Mouse (Mus musculus) layer of hippocampus, adult 8-10 months (tissue): ENCODE measurements around the gene Gimap4. TPM values are rescaled to one million over a fixed set of nuclear protein-coding genes. Genes with fewer than 3 reads are reported as not detected.
"Not testable (repeated sequence)": the region's sequence is repeated elsewhere in the genome, so short reads cannot be mapped to it uniquely, and the experiment has no call there.

Experiments
- DNase-seq, 2 experiments: peaks; one replicate each; pipeline ENCODE4 v3.0.0; 2022; ENCODE audit warnings: low spot score in 2 of 2
- total RNA-seq, 4 experiments: library from RNA; stranded (reverse); gene quantifications; 2 replicates each; pipeline ENCODE4 v1.2.4; 2022

Gene Gimap4
- total RNA-seq, 4 experiments from 2014 or later = 0.31 to 0.48 TPM; not detected in 2

DNA sequence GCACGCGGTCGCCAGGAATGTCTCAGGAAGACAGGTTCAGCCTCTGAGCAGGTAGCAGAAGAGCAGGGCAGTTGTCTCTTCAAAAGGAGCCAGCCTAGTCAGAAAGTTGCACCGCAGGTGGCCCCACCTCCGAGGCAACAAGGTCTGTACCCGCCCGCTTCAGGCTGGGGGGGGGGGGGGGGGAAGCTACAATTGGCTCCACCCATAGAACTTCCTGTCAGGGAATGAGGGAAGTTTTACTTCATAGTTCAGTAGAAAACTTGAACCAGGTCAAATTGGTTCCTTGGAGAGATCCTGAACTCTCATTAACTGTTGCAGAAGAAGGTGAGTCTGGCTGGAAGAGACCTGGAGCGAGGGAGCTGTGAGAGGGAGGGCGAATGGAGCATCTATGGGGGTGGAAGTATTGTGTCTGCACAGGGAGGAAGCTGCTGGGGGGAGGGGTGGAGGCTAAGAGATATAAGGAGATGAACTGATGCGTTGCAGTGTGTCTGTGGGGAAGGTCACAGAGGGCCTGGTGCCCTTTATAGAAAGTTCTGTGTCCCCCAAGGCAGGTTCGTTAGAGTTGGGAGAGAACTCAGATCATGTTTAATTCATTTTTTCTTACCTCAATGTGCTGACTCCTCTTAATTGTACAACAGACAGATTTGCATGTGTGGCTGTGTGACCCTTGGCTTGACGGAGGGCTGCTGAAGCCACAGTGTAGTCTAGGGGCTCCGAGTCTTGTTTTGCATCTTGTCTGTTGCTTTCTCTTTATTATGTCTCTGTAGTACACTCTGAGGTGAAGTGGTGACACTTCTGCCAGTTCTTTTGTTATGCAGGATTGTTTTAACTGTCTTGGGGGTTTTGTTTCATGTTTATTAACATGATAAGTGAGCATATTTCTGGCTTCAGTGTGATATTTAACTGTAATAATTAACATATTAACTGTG lies 8.2 kb upstream of the Gimap4 start, which contains the start of gene Gimap9:
TSS of gene Gimap9 (plus strand) at position 199 of the 929 bp plus-strand sequence.
- DNase-seq = no peak

DNA sequence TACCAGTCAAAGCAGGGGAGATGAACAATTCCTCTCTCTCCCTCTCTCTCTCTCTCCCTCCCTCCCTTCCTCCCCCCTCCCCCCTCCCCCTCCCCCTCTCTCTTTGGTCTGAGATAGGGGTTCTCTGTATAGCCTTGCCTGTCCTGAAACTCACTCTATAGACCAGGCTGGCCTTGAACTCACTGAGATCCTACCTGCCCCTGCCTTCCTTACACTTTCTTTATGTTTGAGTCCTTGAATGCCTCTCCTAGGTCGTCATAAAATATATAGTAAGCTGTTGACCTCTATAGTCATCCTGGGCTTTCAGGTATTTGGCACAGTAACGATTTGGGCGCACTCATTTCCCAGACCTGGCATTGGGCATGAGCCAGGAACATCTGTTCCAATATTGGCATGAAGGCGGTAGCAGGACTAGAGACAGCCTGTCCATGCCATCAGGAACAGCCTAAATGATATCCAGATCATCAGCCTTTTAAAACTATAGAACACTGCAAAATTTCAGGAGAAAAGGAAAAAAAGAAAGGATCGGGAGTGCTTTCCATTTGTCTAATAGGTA lies 7.4 kb upstream of the Gimap4 start:
- DNase-seq = no peak

DNA sequence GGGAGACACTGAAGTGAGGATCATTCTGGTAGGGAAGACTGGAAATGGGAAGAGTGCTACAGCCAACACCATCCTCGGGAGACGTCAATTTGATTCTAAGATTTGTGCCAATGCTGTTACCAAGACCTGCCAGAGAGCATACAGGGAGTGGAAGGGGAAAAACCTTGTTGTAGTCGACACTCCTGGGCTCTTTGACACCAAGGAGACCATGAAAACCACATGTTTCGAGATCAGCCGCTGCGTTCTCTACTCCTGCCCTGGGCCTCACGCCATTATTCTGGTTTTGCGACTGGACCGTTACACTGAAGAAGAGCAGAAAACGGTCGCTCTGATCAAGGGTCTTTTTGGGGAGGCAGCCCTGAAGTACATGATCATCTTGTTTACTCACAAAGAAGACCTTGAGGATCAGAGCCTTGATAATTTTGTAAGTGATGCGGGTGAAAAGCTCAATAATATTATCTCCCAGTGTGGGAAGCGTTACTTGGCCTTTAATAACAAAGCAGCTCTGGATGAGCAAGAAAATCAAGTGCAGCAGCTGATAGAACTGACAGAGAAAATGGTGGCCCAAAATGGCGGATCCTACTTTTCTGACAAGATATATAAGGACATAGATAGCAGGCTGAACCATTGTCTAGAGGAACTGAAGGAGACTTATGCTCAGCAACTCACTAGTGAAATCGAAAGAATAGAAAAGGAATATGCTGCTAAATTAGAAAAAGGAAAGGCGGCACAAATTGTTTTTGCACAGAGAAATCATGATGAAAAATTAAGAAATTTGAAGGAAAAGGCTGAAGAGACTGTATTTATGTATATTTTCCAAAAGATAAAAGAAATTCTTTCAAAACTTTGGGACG lies 6.6 kb upstream of the Gimap4 start:
- no peak for DNase-seq

DNA sequence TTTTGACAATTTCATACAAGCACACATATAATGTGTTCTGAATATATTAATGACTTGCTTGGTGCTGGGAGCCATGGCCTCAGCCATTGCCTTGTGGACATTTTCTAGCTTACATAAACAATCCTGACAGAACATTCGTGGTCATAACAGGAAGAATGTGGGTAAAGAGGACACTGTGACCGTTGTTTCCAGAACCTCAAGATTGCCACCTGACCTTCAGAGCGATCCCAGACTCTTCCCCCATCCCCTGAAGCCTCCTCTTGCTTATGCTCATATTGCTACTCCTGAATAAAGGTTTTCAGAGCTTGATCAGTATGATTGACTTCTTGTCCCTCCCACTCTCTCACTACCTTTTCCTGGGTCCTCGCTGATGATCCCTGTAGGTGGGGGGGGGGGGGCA lies 6.0 kb upstream of the Gimap4 start:
- DNase-seq = no peak

DNA sequence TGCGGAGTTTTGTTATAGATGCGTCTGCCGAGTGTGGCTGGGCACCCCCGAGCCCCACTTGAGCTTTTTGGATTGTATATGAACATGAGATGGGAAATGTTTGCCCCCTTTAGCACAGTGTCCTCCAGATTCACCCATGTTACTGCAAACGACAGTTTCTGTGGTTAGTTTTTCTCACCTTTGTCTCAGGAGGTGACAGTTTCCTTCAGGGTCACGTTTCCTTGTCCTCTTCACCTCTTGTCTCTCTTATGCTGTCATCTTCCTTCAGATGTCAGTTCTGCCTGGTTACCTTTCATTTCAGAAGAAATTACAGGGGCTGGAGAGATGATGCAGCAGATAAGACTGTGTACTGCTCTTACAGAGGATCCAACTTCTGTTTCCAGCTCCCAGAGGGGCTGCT lies 4.6 kb upstream of the Gimap4 start:
- DNase-seq = no peak

DNA sequence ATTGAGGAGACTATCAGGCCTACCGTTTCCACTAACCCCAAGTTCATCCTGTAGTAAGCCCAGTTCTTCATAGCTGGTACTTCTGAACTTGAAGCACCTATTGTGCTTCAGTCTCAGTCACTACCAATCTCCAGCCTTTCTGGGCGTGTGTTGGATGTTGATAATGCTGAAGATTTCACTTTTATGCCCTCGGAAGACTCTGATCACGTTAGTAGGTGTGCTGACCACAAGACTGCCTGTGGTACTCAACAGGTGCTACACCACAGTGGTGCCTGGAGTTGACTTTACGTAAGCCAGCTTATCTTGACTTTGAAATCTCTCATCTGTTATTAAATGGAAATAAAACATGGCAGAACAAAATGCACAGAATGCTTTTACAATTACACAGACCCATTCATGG lies 3.9 kb upstream of the Gimap4 start:
- no peak for DNase-seq

DNA sequence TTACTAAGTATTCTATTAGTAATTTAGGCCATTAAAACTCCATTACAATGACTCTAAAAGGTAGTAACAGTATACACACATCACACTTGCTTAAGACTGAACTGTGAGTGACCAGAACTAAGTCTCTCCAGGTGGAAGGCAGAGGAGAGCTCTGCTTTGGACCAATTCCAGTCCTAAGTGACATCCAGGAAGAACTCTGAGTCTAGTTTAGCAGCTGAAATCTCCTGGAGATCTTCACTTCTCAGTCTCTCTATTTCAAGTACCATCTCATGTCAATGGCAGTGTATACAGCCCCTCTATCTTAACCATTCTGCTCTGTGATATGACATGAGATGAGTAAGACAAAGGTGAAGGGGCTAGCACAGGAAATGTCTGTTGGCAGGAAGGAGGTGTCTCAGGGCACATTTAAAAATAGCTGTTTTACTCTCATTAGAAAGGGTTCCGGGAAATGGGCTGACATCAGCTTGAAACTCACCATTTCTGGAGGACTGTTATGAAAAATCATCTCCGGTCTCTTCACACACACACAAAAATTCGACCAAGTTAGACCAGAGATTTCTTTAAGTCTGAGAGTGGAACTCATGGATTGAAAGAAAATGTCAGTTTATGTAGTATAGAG lies 2.8 kb upstream of the Gimap4 start:
- DNase-seq = no peak

DNA sequence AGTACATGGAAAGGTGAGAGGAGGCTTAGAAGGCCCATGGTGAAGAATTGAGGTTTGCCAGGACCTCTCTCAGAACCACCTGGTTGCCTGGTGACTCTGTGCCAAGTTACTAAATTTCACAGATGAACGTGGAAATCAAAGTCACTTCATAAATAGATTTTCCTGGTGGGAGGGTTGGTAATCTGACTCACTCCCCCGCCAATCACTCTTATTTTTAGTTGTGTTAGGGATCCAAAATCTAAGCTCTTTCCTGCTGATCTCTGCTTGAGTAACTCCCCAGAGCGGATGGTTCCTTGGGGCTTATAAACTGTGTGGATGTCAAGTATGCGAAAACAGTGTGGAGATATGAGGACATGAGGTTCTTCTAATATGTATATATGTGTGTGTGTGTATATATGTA lies 2.1 kb upstream of the Gimap4 start:
- no peak for DNase-seq

DNA sequence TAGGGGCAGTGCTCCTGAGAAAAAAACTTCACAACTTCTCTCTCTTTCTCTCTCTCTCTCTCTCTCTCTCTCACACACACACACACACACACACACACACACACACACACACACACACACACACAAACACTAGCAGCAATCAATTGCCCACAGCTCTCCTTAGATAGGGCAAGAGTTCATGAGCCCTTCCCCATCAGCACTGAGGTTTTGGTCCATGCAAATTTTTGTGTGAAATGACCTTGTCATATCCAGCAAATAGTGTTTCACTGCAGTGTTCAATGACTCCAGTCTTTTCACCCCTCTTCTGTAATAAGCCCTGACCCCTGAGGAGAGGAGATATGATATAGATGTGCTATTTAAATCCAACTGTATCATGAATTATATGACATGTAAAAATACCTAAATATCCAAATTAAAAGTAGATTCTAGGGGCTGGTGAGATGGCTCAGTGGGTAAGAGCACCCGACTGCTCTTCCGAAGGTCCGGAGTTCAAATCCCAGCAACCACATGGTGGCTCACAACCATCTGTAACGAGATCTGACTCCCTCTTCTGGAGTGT lies 1.0 kb upstream of the Gimap4 start:
- DNase-seq = not testable (repeated sequence)

DNA sequence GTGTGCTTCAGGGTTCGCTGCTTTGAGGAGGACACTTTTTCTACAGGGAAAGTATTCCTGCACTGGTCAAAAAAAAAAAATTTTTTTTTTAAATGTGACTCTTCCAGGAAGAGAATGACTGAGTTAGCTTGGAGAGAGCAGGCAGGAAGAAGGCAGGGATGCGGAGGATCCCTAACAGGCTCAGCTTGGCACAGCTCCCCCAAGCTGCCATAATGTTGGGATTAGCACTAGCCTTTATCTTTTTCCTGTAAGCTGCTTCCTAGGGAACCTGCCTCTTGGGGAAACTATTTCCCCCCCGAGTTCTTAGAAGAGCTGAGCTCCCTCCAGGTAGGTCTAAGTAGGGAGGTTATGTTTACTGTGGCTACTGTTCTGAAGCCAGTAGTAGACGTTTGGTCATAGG lies 457 bp downstream of the Gimap4 start:
- no peak for DNase-seq

DNA sequence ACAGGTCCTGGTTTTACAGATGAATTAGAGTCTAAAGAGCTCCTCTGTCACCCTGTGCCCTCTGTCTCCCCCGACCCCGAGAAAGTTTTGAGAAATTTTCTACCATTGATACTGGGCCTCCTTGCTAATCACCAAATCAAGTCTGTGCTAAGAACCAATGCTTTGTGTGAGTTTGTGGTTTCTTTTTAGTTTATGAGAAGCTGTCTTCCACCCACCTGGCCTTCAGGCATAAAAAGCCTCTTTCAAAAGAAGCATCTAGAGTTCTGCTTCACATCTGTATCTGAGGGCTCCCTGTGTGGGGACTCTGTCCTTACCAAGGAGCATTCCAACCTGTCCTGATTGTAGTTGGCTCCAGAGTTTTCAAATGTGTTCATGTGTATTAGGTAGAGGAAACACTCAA lies 902 bp downstream of the Gimap4 start:
- no peak for DNase-seq

DNA sequence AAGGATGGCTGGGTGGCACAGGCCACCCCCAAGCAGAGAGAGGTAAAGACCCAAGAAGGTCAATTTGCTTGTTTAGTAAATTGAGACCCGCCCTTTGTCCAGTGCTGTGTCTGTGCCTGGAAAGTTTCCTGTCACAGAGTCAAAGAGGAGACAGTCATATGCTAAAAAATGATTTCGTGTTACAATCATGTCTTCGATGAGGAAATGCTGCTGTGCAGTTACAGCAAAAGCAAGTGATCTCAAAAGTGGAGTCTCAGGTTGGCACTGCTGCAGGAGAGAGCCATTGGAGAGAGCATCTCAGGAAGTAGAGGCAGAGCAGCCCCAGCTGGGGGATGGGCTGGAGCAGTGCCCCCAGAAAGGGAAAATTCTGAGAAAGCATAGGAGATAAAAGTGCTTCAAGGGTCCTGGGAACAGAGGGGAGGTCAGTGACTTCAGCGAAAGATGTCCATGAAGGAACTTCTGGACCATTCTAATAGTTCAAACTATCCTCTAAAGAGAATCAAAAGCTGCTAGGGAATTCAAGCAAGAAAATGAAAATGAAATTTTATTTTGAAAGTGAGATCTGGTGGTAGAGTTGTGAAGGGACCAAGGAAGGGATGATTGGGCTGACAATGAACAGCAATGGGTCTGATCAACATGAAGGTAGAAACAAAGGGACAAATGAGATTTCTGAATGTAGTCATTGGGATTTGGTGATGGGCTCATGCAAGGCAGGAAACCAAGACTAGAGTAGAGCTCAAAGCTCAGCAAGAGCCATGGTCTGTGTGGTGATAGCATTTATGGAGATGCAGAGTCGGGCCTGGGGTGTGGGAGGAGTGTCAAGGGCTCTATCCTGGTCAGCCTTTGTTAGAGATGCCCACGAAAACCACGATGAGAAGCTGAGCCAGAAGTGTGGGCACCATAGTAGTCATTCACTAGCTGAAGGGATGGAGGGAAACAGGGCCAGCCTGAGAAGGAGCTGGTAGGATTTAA lies 1.6 kb downstream of the Gimap4 start:
- DNase-seq = no peak

DNA sequence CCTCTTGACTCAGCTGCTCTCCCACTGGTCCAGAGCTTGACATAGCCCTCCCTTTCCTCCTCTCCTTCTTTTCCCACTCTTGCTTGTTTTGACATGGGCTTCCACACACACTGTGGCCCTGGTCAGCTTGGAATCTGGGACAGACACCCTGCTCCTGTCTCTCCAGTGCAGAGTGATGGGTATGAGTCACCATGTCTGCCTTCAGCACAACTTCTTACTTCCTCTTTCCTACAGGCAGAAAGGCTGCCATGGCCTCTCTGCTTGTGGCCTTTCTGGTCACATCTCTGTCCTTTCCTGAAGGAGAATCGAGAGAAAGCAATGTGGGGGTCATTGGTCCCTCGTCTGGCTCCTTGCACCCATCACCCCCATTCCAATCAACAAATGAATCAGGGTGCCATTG lies 2.7 kb downstream of the Gimap4 start:
- DNase-seq = no peak

DNA sequence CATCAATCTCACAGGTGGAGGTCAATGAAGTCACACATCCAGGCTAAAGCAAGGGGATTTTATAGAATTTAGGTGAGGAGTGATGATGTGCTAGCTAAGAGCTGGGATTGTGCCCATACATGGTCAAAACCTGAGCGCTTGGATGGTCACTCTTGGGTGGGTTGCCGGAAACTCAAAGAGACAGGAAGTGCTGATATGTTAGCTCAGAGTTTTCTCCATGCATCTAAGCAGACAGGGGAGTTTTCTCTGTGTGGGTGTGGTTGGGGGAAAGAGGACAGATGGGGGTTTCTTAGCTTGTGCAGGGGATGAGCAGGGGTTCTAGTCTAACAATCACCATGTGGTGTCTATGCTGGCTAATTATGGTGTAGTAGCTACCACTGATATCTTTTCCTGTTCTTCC lies 5.0 kb downstream of the Gimap4 start:
- DNase-seq = no peak

DNA sequence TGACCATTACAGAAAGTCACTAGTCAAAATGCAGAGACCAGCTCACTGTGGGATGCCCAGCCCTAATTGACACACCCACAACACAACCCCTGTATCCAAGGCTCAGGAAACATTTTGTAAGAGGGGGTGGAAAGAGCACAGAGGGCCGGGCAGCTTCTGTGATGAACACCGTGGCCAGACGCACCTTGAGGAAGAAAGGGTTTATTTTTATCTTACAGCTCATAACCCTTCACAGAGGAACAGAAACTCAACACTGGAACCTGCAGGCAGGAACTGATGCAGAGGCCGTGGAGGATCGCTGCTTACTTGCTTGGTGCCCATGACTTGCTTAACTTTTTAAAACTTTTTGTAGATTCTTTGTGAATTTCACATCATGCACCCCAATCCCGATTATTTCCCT lies 8.6 kb downstream of the Gimap4 start:
- no peak for DNase-seq

DNA sequence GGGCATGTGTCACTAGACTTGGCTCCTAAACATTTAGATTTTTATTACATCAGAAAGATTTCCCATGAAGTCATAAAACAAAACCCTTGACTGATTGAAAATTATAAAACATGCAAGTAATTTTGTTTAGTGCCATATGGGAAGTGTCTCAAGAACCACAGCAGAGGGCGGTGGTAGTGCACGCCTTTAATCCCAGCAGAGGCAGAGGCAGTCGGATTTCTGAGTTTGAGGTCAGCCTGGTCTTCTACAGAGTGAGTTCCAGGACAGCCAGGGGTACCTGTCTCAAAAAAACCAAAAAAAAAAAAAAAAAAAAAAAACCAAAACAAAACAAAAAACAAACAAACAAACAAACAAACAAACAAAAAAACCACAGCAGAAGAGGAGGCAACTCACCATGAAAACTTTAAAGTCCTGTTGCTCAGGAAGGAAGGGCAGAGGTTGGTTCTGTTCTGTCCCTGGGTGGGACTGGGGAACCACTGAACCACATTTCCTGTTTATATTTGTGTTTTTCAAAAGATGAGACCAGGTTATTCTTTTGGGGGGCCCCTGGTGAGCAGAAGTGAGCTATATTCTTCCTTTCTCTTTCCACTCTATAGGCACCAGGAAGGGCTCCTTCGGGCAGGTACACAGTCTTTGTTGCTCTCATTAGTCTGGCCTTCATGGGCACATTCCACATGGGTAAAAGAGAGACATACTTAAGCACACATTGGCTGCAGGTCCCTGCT lies 12.6 kb downstream of the Gimap4 start:
- DNase-seq = no peak

DNA sequence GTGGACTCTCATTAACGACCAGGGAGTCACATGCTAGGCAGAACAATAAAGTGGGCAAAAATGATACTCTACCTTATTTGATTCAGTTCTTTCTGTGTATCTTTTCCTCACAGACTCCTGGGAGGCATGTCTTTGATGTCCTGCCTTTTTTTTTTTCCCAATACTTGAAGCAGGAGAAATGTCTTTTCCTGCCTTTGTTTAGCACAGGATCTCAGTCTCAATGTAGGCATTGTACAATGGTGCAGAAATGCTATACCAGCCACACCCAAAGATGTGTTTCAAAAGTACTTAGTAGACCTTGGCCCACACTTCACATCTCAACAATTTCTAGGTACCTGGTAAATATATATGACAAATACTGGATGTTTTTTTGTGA lies 13.2 kb downstream of the Gimap4 start:
- DNase-seq = no peak

DNA sequence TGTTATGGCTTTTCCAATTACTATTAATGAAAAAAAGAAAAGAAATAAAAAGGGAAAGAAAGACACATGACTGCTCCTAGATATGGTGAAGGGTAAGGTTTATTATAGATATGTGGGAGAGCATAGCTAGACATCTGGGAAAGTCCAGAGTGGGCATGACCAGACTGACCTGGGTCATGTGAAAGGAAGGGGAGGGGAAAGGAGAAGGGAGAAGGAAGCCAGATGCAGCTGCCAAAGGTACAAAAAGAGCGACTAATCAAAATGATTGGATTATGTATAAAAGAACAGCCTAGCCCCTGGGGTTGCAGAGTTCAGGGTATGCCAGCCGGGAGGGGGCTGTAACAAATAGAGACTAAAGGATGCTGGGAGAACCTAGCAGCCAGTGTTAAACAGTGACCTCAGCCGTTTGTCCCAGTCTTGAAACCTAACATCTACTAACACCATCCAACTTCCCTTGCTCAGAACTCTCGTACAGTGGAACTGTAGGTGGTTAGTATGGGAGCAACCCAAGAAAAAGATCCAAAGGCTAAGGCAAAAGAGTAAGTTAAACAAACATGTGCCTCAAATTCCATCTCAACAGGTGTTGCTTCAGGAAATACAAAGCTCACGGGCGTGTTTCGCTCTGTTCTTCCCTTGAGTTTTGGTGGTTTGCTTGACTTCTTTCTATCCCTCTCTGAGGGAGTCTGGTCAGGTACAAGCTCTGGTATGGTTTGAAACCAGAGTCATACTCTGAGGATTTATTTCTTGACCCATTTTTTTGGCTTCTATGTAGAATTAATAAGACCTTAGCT lies 13.9 kb downstream of the Gimap4 start:
- DNase-seq = no peak

DNA sequence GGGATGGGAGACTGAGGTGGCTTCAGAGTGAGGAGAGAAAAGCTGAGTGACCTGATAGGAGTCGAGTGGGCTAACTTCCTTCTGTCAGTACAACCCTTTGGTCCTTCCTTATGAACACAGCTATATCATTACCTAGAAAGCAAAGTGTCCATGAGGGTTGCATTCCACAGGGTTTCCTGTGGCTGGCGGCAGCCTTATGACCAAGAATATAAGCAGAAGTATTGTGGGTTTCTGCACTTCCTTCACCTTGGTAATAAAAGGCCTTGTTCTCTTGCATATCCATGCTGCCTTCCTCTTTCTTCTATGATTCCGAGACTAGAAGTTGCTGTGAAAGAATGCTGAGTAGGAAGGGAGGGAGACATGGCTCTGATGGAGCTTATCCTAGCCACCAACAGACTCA lies 14.5 kb downstream of the Gimap4 start:
- no peak for DNase-seq
